Mouse (Mus musculus) E14TG2a.4 (cell line): ENCODE measurements around the gene Haao.
A peak's percentile ranks its signal among the peaks of the same experiment; 100 is the strongest.

ENCODE experiments used
- H3K27me3 ChIP-seq: 2 replicates; pipeline ENCODE4 v1.6.1; 2014; ENCODE audit warnings: low read length, control low read depth; ENCODE audit not compliant: insufficient read depth
- H3K36me3 ChIP-seq: 2 replicates; pipeline ENCODE4 v1.6.1; 2014; ENCODE audit warnings: low read length, control low read depth; ENCODE audit not compliant: insufficient read depth
- H3K4me1 ChIP-seq: replicated peaks from 2 replicates; pipeline ENCODE4 v1.6.1; 2014; ENCODE audit warnings: low read depth, low read length, control low read depth
- H3K4me3 ChIP-seq: replicated peaks from 2 replicates; pipeline ENCODE4 v1.5.1; 2014; ENCODE audit warnings: mild to moderate bottlenecking, low read length
- H3K9me3 ChIP-seq: 2 replicates; pipeline ENCODE4 v1.6.1; 2014; ENCODE audit warnings: low read length, control low read depth
- CTCF ChIP-seq: conservative IDR thresholded peaks from 2 replicates; pipeline ENCODE4 v1.5.1; 2014; ENCODE audit warnings: low read length
- NANOG ChIP-seq: IDR thresholded peaks from 2 replicates; pipeline ENCODE4 v1.6.1; 2014; ENCODE audit warnings: borderline replicate concordance, low read length, mixed read lengths
- POU5F1 ChIP-seq: IDR thresholded peaks from 2 replicates; pipeline ENCODE4 v1.6.1; 2014; ENCODE audit warnings: low read length, borderline replicate concordance

Gene Haao

DNA sequence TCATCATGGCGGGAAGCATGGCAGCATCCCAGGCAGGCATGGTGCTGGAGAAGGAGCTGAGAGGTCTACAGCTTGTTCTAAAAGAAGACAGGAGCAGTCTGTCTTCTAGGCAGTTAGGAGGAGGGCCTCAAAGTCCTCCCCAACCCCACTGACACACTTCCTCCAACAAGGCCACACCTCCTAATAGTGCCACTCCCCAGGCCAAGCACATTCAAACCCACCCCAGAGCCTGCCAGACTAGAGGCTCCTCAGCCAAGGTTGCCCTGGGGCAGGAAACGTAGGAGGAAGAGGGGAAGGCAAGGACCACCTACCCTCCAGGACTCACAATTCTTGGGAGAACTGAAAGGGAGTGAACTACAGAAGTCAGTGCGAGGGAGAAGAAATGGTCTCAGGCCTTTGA is at the start of gene Haao:
Gene Haao, minus strand, starts transcription at position 149 of the 400 bp plus-strand sequence.
- peaks cover 48% of the 10 kb centered on the region for H3K4me1 ChIP-seq
- H3K27me3 ChIP-seq: no peaks in the 10 kb centered on the region
- no peaks in the 10 kb centered on the region for H3K9me3 ChIP-seq
- TF ChIP-seq NANOG (no peak), POU5F1 (no peak)
- peak within 1 kb of the TSS; percentile 26; the same call in 1 of the 2 replicates for H3K4me3 ChIP-seq
- no peaks in the 10 kb centered on the region for H3K36me3 ChIP-seq

DNA sequence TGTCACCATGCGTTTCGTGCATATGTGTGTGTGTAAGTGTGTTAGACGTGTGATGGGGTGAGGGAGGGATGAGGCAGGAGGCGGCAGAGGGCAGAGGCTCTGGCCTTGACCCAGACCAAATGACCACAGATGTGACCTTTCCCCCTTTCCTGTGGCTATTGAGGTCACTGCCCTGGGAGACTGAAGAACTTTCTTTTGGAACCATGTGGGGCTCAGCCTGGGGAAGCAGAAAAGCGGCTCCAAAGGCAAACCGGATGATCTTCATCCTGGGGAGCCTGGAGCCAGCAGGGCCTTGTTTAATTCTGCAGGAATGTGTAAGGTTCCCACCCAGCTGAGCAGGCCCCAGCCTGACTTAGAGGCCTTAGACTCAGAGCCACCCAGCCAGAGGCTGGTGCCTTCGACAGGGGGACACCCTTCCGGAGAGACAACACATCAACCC is 49.6 kb upstream of the Haao start:
- Histone ChIP-seq H3K9me3 (no peaks in the 10 kb centered on the region), H3K36me3 (no peaks in the 10 kb centered on the region), H3K4me1 (peaks cover 12% of the 10 kb centered on the region), H3K4me3 (no peak overlapping the region), H3K27me3 (peaks cover 16% of the 10 kb centered on the region; the same call in 1 of the 2 replicates)
- no peak for TF ChIP-seq CTCF
- TF ChIP-seq NANOG: no peak
- TF ChIP-seq POU5F1: no peak

DNA sequence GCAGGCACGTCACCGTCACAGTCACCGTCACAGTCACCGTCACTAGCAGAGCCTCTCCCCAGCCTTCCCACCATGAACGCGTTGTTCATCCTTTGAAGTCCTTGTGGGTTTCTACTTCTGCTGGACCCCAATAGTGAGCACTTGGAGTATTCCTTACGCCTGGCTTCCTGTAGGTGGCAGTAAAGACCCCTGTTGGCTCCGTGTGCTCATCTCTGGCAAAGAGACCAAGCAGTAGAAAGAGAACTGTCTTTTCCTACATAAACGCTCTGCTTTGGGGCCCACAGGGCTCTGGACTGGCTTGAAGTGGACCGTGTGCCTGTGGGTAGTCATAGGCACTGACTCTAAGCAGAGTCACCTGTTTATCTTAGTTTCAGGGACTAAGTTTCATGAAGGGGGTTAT is 49.0 kb upstream of the Haao start:
- Histone ChIP-seq H3K4me1 (peaks cover 12% of the 10 kb centered on the region), H3K36me3 (no peaks in the 10 kb centered on the region), H3K9me3 (peaks cover 2% of the 10 kb centered on the region), H3K27me3 (peaks cover 11% of the 10 kb centered on the region; the same call in 1 of the 2 replicates), H3K4me3 (no peak overlapping the region)
- TF ChIP-seq CTCF: peak; percentile 83
- TF ChIP-seq POU5F1: no peak
- no peak for TF ChIP-seq NANOG

DNA sequence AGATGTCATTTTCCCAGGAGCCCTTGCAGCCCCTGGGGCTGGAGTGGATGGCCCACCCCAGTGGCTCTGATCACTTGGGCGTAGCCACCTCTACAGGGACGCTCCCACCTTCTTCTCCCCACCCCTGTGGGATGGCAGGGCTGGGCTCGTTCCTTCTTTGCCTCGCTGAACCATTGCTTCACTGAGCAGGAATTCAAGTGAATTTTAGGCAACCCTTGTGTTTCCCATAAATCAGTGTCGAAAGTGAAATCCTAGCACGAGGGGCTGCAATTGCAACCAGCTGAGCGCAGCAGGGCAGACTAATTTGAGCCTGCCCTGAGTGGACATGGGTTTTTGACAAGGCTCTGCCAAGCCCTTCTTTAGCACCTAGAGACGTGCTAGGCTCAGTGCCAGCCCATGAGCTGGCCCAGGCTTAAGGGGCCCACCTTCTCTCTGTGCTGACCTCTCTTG is 47.6 kb upstream of the Haao start:
- Histone ChIP-seq H3K4me1 (peaks cover 12% of the 10 kb centered on the region), H3K36me3 (no peaks in the 10 kb centered on the region), H3K9me3 (peaks cover 16% of the 10 kb centered on the region), H3K4me3 (no peak overlapping the region), H3K27me3 (peaks cover 3% of the 10 kb centered on the region; the same call in 1 of the 2 replicates)
- TF ChIP-seq POU5F1: no peak
- TF ChIP-seq NANOG: no peak
- no peak for TF ChIP-seq CTCF

DNA sequence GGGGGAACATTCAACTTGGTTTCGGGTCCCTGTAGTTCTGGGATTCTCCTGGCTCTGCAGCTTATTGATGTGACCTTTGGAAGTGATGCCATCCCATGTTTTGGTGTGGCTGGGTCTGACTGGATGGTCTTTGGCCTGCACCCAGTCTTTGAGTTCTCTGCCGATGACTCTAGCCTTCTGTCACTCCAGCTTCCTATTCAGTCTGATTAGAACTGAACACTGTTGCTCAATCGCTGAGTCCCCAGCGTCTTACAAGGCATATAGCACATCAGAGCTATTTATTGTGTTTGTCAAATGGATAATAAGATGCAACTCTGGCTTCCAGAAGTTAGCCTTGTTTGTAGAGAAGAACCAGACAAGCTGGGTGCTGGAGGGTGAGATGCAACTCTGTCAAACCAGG is 45.4 kb upstream of the Haao start:
- H3K4me1 ChIP-seq: peaks cover 12% of the 10 kb centered on the region
- peaks cover 21% of the 10 kb centered on the region for H3K9me3 ChIP-seq
- H3K36me3 ChIP-seq: no peaks in the 10 kb centered on the region
- TF ChIP-seq CTCF: no peak
- TF ChIP-seq NANOG: no peak
- no peak for TF ChIP-seq POU5F1
- H3K27me3 ChIP-seq: peaks cover 8% of the 10 kb centered on the region
- H3K4me3 ChIP-seq: no peak overlapping the region

DNA sequence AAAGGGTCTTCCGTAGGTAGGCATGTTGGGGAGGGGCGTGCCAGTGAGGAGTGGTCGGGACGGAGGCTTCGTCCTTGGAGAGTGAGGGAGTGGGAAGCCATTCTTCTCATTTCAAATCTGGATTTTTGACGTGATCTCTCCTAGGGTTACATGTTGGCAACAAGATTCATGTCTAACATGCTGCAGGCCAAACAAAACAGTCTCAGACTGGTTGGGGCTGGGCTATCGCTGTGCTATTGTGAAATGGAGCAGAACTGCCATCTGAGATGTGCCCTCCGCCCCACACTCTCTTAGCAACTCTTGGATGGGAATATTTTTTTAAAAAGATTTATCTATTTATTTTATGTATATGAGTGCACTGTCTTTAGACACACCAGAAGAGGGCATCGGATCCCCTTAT is 44.1 kb upstream of the Haao start:
- Histone ChIP-seq H3K4me3 (no peak overlapping the region), H3K9me3 (peaks cover 21% of the 10 kb centered on the region), H3K27me3 (peaks cover 10% of the 10 kb centered on the region), H3K36me3 (no peaks in the 10 kb centered on the region), H3K4me1 (peaks cover 8% of the 10 kb centered on the region)
- TF ChIP-seq NANOG: no peak
- TF ChIP-seq POU5F1: no peak
- TF ChIP-seq CTCF: no peak

DNA sequence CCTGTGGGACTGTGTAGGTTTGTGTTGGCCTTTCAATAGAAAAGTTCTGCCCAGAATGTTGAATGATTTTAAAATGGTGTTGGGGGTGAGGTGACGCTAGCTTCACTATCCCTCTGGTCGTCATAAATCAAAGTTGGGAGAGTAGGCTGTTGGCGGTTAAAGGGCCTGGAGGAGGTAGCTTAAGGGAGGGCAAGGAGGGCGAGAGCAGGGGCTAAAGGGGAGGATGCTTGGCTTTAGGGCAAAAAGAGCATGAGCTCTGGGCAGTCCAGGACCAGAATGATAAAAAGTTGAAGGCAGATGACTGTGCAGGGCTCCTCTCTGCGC is 42.6 kb upstream of the Haao start:
- Histone ChIP-seq H3K4me3 (no peak overlapping the region), H3K9me3 (peaks cover 21% of the 10 kb centered on the region), H3K36me3 (no peaks in the 10 kb centered on the region), H3K4me1 (peaks cover 4% of the 10 kb centered on the region), H3K27me3 (peaks cover 7% of the 10 kb centered on the region)
- no peak for TF ChIP-seq POU5F1
- no peak for TF ChIP-seq NANOG
- TF ChIP-seq CTCF: no peak

DNA sequence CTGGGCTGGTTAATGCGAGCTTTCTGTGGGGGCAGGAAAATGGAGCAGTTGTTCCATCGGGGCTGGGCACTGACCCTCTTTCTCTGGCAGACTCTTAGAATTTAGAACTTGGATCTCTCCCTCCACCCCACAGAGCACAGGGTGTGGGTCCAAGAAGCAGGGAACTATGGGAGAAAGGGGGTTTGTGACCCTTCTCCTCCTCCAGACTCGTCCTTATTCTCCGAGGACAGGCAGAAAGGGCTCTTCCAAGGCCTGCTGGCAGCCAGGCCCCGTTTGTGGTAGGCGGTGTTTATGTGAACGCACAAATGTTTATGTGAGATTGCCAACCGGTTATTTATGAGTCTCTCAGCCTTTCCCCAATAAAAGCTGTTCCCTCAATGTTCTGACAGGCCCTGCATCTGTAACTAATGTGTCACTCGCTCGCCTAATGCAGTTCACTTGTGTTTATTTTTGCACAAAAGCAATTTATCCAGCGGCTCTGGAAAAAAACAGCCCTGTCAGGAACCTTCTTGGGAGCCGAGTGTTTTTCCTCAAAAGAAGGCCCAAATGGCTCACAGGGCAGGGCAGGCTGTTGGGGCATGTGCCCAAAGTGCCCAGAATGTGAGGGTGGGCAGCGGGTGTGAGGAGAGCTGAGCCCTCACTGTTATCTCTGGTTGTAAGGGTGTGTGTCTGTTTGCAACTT is 42.1 kb upstream of the Haao start:
- Histone ChIP-seq H3K4me3 (no peak overlapping the region), H3K4me1 (no peaks in the 10 kb centered on the region), H3K36me3 (no peaks in the 10 kb centered on the region), H3K9me3 (peaks cover 21% of the 10 kb centered on the region), H3K27me3 (peaks cover 7% of the 10 kb centered on the region)
- TF ChIP-seq CTCF (no peak), POU5F1 (no peak), NANOG (no peak)

DNA sequence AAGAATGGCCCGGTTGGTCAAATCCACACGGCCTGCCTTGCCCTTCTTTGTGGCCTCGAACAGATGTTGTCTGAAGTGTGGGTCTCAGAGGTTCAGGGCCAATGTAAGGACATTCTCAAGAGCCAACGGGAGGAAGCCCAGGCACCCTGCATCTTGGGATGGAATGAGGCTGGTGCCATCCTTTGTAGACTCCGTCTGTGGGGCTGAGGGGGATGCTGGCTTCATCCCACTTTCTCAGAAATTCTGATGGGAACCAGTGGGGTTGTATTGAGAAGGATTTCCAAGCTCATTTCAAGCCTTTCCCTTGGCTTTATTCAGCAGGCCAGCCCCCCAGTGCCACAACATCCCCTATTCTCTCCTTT is 41.5 kb upstream of the Haao start:
- no peaks in the 10 kb centered on the region for H3K36me3 ChIP-seq
- peaks cover 7% of the 10 kb centered on the region for H3K27me3 ChIP-seq
- TF ChIP-seq POU5F1 (no peak), CTCF (no peak), NANOG (no peak)
- H3K4me1 ChIP-seq: no peaks in the 10 kb centered on the region
- H3K4me3 ChIP-seq: no peak overlapping the region
- peaks cover 21% of the 10 kb centered on the region for H3K9me3 ChIP-seq
